Mouse (Mus musculus): ENCODE measurements around the gene Wdr25.

DNA sequence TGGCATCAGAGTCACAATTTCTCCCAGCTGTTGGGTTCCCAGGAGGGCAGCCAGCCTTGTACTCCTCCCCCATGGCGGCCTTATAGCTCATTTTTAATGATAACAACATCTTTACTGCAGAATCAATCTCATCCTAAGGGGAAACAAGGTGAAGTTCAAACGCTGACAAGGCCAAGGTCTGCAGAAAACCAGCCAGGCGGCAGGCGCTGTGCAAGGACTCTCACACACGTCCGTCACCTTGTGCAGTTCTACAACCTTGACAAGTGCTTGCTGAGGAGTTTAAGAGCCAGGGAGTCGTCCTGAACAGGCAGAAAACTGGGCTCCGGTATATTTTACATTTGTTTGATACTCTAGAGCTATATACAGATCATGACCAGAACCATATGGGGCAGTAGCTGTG lies 10.7 kb upstream of the Wdr25 start:
- no peak for TF ChIP-seq ZNF384 (IDR thresholded peaks at IDR 0.05; ENCODE audit: low read depth, low read length)
- TF ChIP-seq MAFK (IDR thresholded peaks at IDR 0.05; ENCODE audit: insufficient read depth, low read depth, low read length): no peak
- TF ChIP-seq CHD2 (IDR thresholded peaks at IDR 0.05; ENCODE audit: low read depth, low read length): no peak
- TF ChIP-seq ZC3H11A (IDR thresholded peaks at IDR 0.05; ENCODE audit: borderline replicate concordance, low read depth, low read length): no peak
